In the genomic region with DNA sequence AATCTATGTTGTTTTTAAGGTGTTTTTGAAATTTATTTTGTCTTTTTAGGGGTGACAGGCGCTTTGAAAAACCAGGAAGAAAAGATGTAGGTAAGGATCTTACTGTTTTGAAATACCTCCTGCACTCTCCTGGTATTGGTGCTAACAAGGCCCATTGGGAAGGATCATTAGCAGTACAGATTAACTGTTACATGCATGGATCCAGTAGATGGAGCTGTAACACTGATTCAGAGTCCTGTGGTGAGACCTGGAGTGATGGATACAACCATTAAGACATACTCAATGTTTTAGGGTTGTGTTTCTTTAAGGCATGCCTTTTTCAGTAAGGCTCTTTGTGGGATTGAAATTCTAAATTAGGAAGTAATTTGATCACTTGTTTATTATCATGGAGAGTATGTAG, we compare ENCODE assay signal across 13 mouse cellular contexts. TPM values are rescaled to one million over a fixed set of nuclear protein-coding genes. Genes with fewer than 3 reads are reported as not detected.
DNase-seq lines count a peak whose midpoint lies in the region; ATAC-seq and TF ChIP-seq lines count a peak whose summit lies in the region.
"Had no signal": no experiment of that assay in that cellular context is flagged by ENCODE, and none has a peak within 500 bp of the region (broad histone marks: within the 10 kb centered on the region; RNA-seq: fewer than 3 reads in every experiment).

No protein-coding gene starts in this region.

- 94% methylated on average over 1 of the region's 1 CpGs for WGBS in lung, embryonic 14.5 days
- WGBS in lung, adult 2 months: 96% methylated on average over 1 of the region's 1 CpGs
- WGBS in hindbrain, embryonic 11.5 days: 87% methylated on average over 1 of the region's 1 CpGs

- H3K9me3 ChIP-seq in lung, embryonic 14.5 days (ENCODE audit: low read depth, low read length): no peaks in the 10 kb centered on the region
- H3K9me3 ChIP-seq in hindbrain, embryonic 11.5 days (ENCODE audit: control insufficient read depth, low read length): no peaks in the 10 kb centered on the region
- H3K9me3 ChIP-seq: embryonic facial prominence, embryonic 13.5 days; liver, embryonic 13.5 days had no signal

- peaks cover 26% of the 10 kb centered on the region for H3K36me3 ChIP-seq in lung, embryonic 14.5 days (ENCODE audit: insufficient read depth)
- H3K36me3 ChIP-seq in hindbrain, embryonic 11.5 days (ENCODE audit: control insufficient read depth, insufficient read depth, low read length): no peaks in the 10 kb centered on the region

- H3K4me2 ChIP-seq in lung, embryonic 14.5 days: no peak overlapping the region
- H3K4me2 ChIP-seq in hindbrain, embryonic 11.5 days (replicated peaks; ENCODE audit: low read depth, low read length): no peak overlapping the region
- H3K4me2 ChIP-seq: embryonic facial prominence, embryonic 13.5 days; liver, embryonic 13.5 days had no signal

- no peak overlapping the region for H3K27ac ChIP-seq in lung, embryonic 14.5 days (ENCODE audit: low read depth)
- H3K27ac ChIP-seq in hindbrain, embryonic 11.5 days (ENCODE audit: low read depth, low read length): no peak overlapping the region
- H3K27ac ChIP-seq: embryonic facial prominence, embryonic 13.5 days; liver, embryonic 13.5 days had no signal

- TF ChIP-seq POLR2A in lung, adult 2 months (IDR thresholded peaks at IDR 0.05; ENCODE audit: borderline replicate concordance, extremely low read depth, low read depth, low read length): no peak
- TF ChIP-seq POLR2A in brain, embryonic 14.5 days (IDR thresholded peaks at IDR 0.05; ENCODE audit: borderline replicate concordance, extremely low read depth, insufficient read depth, insufficient read length, poor library complexity, severe bottlenecking): no peak

- peak; percentile 52 for TF ChIP-seq CTCF in lung, embryonic 14.5 days (IDR thresholded peaks at IDR 0.05; ENCODE audit: low read depth)
- no peak for TF ChIP-seq CTCF in lung, adult 2 months (IDR thresholded peaks at IDR 0.05; ENCODE audit: insufficient read depth, low read length)
- peak; percentile 13; the same call in 1 of the 2 replicates for TF ChIP-seq CTCF in brain, embryonic 14.5 days (IDR thresholded peaks at IDR 0.05; ENCODE audit: borderline replicate concordance, extremely low read depth, insufficient read depth, insufficient read length)

- peak; percentile 57; the same call in 1 of the 2 replicates for ATAC-seq in frontal cortex, adult (ENCODE audit: low TSS enrichment)
- no peak for ATAC-seq in lung, embryonic 14.5 days (ENCODE audit: insufficient read depth)
- ATAC-seq in hindbrain, embryonic 11.5 days (ENCODE audit: low FRiP score): no peak

- no peak overlapping the region for H3K9ac ChIP-seq in lung, embryonic 14.5 days
- H3K9ac ChIP-seq in hindbrain, embryonic 11.5 days (ENCODE audit: low read depth, low read length): no peak overlapping the region
- H3K9ac ChIP-seq: embryonic facial prominence, embryonic 13.5 days; liver, embryonic 13.5 days had no signal

- H3K4me3 ChIP-seq in lung, embryonic 14.5 days (ENCODE audit: low read depth, low read length): no peak overlapping the region
- no peak overlapping the region for H3K4me3 ChIP-seq in lung, adult 2 months (replicated peaks; ENCODE audit: extremely low read depth, low read depth, low read length)
- no peak overlapping the region for H3K4me3 ChIP-seq in hindbrain, embryonic 11.5 days (ENCODE audit: low read depth, low read length)
- H3K4me3 ChIP-seq: embryonic facial prominence, embryonic 13.5 days; liver, embryonic 13.5 days had no signal

- H3K4me1 ChIP-seq in lung, embryonic 14.5 days (ENCODE audit: insufficient read depth): no peaks in the 10 kb centered on the region
- no peaks in the 10 kb centered on the region; the same call in 1 of the 2 replicates for H3K4me1 ChIP-seq in lung, adult 2 months (ENCODE audit: control insufficient read depth, insufficient read depth, low read length)
- H3K4me1 ChIP-seq in hindbrain, embryonic 11.5 days (replicated peaks; ENCODE audit: control insufficient read depth, insufficient read depth, low read length): no peaks in the 10 kb centered on the region
- H3K4me1 ChIP-seq: embryonic facial prominence, embryonic 13.5 days had no signal

- no peaks in the 10 kb centered on the region for H3K27me3 ChIP-seq in lung, embryonic 14.5 days (ENCODE audit: insufficient read depth, low read length)
- no peaks in the 10 kb centered on the region for H3K27me3 ChIP-seq in hindbrain, embryonic 11.5 days (ENCODE audit: control insufficient read depth, insufficient read depth, low read length)
- H3K27me3 ChIP-seq: embryonic facial prominence, embryonic 13.5 days; liver, embryonic 13.5 days had no signal

- DNase-seq in frontal cortex, postnatal 25 days (ENCODE audit: low spot score in 2 of 2): no peak
- peak; percentile 50 for DNase-seq in lung, embryonic 14.5 days
- no peak for DNase-seq in lung, adult 2 months
- peak; percentile 30 for DNase-seq in brain, embryonic 14.5 days (ENCODE audit: low read depth)
- DNase-seq in retina, postnatal 1 day: peak; percentile 27
- DNase-seq in hindbrain, embryonic 11.5 days (ENCODE audit: low spot score): no peak
- no peak for DNase-seq in Muller cell, postnatal 12 days (ENCODE audit: inconsistent ontology term)
- DNase-seq: gastrocnemius, postnatal 14 days; heart, postnatal 4 days; liver, embryonic 13.5 days; thymus, adult 18-20 months had no signal

RNA-seq across cellular contexts. Expression of a gene that starts 14.6 kb away (rescaled TPM):
- 2.1 and 2.3 TPM in 2 replicates for polyA plus RNA-seq in lung, embryonic 14.5 days (2014; fragmentation: Nextera tagmentation; extraction: Ambion mirVana)
- polyA plus RNA-seq in lung, adult 2 months (2012; rRNA removed): 8.7 and 14.2 TPM in 2 replicates
- 2.7 and 6.8 TPM in 2 replicates for polyA plus RNA-seq in brain, embryonic 14.5 days (2012; rRNA removed)
- polyA plus RNA-seq in hindbrain, embryonic 11.5 days (2014; fragmentation: Nextera tagmentation; extraction: Ambion mirVana): 8.1 and 8.8 TPM in 2 replicates

RNA-seq across cellular contexts. Expression of a gene that starts 53.1 kb away (rescaled TPM):
- polyA plus RNA-seq in lung, embryonic 14.5 days (2014; fragmentation: Nextera tagmentation; extraction: Ambion mirVana): 46.7 and 49.6 TPM in 2 replicates
- polyA plus RNA-seq in lung, adult 2 months (2012; rRNA removed): 20.2 and 30.4 TPM in 2 replicates
- 58.2 and 75.1 TPM in 2 replicates for polyA plus RNA-seq in brain, embryonic 14.5 days (2012; rRNA removed)
- polyA plus RNA-seq in hindbrain, embryonic 11.5 days (2014; fragmentation: Nextera tagmentation; extraction: Ambion mirVana): 53.5 and 68.2 TPM in 2 replicates

Comparison
In these comparisons a context has a peak if more than half of its experiments do, and no peak if none do; other contexts are left out.
1. DNase-seq: peak in lung, embryonic 14.5 days (single experiment), brain, embryonic 14.5 days (single experiment) and retina, postnatal 1 day (single experiment); none in frontal cortex, postnatal 25 days (0 of 2), lung, adult 2 months (single experiment), hindbrain, embryonic 11.5 days (single experiment) and Muller cell, postnatal 12 days (single experiment).